Mouse (Mus musculus): ENCODE data around the gene Ppp1r3a.
"Not testable (repeated sequence)": the region's sequence is repeated elsewhere in the genome, so short reads cannot be mapped to it uniquely, and the experiment has no call there.

Gene Ppp1r3a

DNA sequence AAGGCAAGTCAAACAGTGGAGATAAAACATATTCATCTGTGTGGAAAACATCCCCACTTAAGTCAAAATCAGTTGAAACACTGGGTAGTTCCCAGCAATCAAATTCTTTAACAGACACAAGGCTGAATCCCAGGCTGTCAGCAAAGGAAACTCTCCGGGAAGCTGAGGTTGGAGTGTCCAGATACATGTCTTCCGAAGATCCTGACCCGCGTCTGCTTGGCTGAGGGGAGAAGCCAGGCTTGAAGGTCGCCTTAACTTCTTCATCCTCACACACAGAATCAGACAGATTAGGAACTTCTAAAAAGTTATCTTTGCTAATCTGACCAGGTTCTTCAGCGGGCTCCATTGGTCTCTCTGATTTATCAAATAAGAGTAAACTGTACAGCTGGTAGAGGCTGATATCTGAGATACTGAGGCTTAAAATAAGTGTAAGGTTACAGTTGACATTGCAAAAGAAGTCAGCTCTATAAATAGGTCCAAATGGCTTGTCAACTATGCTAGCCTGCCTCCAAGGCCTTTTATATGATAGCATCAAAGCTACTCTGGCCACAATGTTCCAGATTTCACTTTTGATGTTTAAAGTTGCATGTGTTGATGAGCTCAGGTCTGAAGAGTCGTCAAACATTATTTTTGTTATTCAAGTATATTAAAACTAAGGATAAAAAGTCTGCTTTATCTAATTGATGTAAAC, at the start of gene Ppp1r3a:
Gene Ppp1r3a, minus strand, starts transcription at position 374 of the 691 bp plus-strand sequence.
- DNase-seq = no peak

DNA sequence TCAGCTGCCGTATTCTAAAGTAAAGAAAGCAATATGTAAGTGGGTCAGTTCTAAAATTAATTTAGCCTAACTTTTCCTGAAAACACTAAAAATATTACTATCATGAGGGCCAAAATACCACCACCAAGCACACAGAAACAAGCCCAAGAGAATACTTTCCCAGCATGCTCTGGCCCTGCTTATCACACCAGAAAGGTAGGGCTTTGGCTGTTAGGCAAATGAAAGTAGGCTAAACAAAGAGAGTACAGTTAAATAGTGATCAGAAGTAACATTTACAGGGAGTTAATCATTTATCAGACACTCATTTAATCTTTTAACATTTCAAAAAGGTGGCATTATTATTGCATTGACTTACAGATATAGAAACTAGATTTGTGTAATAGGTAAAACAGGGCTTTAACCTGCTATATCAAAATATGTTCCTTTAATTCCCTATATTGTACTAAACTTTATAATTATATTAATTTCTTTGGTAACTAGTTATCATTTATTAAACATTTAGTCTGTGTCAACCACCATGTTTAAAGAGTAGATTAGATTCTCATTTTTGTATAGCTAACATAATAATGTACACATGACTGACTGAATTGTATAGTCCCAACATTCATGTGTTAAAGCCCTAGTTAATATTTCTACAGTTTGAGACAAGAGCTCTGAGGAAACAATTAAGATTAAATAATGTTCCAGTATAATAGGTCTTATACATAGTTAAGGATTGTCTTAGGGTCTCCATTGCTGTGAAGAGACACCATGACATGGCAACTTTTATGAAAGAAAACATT, 32.3 kb upstream of the Ppp1r3a start:
- no peak for DNase-seq

DNA sequence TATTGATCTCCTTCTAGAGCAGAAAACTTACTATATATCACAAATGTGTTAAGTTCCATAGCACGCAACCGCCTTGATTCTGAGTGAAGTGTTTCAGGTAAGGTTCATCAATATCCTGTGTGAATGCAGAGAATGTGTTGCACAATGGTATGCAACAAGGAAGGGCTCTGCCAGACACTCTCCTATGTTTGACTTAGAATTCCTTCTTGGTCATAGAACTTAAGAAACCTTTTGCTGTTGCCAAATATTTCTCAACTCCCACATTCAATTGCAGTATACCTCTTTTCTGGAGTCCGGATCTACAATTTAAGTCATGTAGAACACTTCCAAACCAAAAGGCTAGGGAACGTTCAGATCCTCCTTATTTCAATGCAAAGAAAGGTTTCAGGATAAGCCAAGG, 22.8 kb upstream of the Ppp1r3a start:
- DNase-seq = no peak

DNA sequence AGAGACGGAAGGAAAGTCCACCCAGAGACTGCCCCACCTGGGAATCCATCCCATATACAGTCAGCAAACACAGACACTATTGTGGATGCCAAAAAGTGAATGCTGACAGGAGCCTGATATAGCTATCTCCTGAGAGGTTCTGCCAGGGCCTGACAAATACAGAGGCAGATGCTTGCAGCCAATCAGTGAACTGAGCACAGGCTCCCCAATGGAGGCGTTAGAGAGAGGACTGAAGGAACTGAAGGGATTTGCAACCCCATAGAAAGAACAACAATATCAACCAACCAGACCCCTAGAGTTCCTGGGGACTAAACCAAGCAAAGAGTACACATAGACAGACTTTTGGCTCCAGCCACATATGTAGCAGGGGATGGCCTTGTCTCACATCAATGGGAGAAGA, 16.6 kb upstream of the Ppp1r3a start:
- DNase-seq = no peak

- no peak for DNase-seq
These were observed 2.4 kb upstream of the Ppp1r3a start for GRCm38 (mm10) chr6:14757486-14757885.

DNA sequence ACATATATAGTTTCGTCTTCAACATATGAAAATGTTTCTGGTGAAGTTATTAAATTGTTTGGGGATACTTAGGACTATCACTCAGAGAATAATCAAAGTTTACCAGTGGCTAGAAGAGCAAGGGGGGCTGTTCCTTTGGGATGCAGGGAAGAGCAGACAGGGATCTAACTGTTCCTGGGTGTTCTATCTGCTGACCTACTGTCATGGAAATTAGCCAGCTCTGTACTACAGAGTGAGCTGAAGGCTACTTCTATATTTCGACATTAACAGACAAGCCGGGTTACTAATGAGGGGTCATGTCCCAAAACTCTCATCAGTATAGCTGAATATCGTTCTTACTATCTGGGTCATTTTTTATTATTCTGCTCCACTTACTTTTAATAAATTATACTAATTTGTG, 1.6 kb downstream of the Ppp1r3a start:
- DNase-seq = no peak

- no peak for DNase-seq
These were observed 2.9 kb downstream of the Ppp1r3a start for GRCm38 (mm10) chr6:14752211-14752610.

GRCm38 (mm10) chr6:14747000-14747399, 8.1 kb downstream of the Ppp1r3a start:
- DNase-seq = no peak

DNA sequence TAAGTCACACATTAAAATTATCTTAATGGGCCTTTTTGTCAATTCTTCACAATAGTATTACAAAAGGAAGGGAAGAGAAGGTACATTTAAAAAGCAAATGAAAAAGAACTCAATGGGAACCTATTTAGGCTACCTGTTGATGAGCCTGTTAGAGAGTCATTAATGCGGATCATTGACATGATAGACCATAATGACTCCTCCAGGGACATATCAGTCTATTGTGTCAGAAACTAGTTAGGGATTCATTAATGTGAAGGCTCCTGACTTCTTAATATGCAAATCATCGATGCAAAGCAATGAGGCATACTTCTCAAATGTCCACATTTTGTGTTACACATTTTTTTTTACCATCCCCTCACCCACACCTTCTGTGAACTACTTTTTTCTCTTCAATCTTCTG, 19.1 kb downstream of the Ppp1r3a start:
- no peak for DNase-seq

- DNase-seq = no peak
These were observed 24.1 kb downstream of the Ppp1r3a start for GRCm38 (mm10) chr6:14731011-14731410.

DNA sequence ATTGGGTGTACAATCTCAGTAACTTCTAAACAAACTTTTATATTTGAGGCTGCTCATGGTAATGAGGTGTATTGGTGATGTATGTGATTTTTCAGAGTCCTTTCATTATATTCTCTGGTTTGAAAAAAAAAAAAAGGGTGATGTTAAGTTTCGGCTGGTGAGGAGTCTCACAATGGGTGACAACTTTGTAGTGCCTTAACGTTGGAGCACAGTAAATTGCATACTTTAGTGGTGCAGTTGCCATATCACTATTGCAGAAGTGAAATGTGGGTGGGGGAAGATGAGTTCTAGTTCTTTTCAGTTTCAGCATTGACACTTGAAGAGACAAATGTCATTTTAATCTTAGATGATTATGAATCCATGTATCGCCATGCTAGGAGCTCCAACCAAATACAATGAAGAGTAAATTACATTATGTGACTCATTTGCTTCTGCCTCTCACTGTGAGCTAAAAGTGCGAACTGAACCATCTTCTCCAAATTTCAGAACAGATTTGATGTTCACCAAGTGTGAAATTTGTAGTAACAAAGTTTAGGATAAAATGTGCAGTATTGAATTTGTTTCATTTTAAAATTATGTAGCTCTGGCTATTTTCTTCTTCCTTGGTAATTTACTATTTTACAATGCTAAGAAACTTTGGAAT, 34.2 kb downstream of the Ppp1r3a start:
- no peak for DNase-seq

DNA sequence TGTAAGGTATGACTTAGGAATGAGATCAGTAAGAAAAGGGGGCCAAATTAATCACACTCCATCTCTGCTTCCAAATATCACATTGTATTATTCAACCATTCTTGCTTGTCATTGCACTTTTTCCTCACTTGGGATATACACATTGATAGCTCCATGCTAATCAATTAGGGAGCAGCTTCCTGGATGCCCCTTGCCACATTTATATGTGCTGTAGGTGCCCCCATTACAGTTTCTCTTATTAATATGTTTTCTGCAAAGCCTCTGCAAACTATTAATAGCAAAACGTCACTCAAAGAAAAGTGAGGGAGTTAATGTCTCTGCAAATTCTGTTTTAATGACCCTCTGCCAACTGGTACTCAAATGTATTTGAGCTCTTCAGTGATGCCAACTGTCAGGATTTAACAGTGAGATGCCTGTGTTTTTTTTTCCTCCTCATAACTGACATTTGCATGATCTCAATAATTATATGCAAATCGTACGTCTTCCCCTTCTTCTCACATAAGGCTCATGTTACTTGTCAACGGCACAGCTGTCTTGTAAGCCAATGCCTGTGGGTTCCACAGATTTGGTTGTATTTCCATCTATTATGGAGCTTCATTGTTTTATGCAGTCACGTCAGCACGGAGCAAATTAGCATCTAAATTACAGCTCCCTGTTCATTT, 34.8 kb downstream of the Ppp1r3a start:
- no peak for DNase-seq

GRCm38 (mm10) chr6:14715129-14715989, 39.7 kb downstream of the Ppp1r3a start:
- DNase-seq = no peak

DNA sequence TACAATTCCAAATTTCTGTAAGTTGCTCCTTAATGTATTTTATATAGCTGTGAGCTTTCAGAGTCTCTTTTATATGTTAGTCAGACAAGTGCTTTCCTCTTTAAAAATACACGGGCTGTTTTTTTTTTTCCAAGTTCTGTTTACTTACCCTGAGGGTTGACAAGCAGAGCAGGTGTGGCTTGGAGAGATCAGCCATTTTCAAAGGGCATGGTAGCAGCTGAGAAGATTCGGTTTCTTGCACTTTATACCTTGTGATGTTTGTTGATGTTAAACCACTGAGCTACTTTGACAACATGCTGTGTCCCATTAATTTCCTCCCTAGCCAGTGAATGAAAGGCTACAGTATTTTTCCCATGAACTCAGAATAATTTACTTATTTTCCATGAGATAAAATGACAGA, 42.9 kb downstream of the Ppp1r3a start:
- no peak for DNase-seq

DNA sequence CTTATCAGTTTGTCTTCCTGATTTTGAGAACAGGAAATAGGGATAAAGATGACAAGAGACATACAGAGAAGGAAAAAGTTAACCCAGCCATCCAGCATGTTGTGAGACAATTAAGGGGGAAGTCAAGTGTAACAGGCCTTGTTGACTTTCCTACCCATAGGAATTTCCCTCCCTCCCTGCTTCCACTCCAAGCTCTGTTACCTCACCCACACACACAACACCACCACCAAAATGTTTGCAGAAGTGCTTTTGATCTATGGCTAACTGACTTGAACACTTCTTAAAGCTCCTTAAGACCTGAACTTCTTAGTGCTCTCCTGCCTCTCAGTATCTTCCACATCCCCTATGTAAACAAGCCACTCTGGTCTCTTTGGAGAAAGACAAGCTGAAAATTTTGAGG, 55.0 kb downstream of the Ppp1r3a start:
- no peak for DNase-seq

GRCm38 (mm10) chr6:14679231-14679887, 75.7 kb downstream of the Ppp1r3a start:
- DNase-seq = not testable (repeated sequence)

- not testable (repeated sequence) for DNase-seq
These were observed 86.1 kb downstream of the Ppp1r3a start for GRCm38 (mm10) chr6:14668966-14669365.

DNA sequence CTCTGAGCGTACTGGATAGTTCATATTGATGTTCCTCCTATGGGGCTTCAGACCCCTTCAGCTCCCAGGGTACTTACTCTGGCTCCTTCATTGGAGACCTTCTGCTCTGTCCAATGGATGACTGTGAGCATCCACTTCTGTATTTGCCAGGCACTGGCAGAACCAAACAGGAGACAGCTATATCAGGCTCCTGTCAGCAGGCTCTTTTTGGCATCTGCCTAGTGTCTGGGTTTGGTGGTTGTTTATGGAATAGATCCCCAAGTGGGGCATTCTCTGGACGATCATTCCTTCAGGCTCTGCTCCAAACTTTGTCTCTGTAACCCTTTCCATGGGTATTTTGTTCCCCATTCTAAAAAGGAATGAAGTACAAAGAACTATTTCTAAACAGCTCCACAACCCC, 87.4 kb downstream of the Ppp1r3a start:
- not testable (repeated sequence) for DNase-seq
